Mouse (Mus musculus) heart, postnatal 14 days (tissue): ENCODE data around the gene Arhgap24. TPM values are rescaled to one million over a fixed set of nuclear protein-coding genes. Genes with fewer than 3 reads are reported as not detected.

Experiments used
- DNase-seq, 2 experiments: peaks; one replicate each; pipeline ENCODE4 v3.0.0; 2021 to 2022
- intact Hi-C: fragments of 180-260 bp; cut with DNase I; formaldehyde crosslinking; loops from one replicate; pipeline ENCODE4 v1.15.1; 2025
- total RNA-seq, 2 experiments: library from RNA; stranded (reverse); gene quantifications; 2 replicates each; pipeline ENCODE4 v1.2.3; 2021

The Arhgap24 gene
- total RNA-seq, 2 experiments from 2014 or later: 12.7 to 16.6 TPM

DNA sequence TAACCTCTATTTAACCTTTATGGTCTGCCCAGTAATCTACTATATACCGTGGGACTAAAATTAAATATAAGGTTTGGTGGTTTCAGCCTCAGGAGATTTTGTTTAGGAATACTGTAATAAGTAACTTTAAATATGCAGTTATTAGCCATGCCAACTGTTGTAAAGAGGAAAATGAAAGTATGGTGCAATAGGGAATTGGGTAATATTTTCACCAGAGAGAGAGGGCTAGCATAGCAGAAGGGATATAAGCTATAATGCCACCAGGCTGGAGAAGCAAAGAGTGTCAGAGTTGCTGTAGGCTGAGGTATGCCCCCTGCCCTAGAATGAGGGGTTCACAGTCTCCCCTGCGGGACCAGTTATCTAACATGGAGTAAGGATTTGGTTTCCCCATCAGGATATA is 90.3 kb downstream of the Arhgap24 start:
- no peak for DNase-seq
- intact Hi-C loops: no loop called here

DNA sequence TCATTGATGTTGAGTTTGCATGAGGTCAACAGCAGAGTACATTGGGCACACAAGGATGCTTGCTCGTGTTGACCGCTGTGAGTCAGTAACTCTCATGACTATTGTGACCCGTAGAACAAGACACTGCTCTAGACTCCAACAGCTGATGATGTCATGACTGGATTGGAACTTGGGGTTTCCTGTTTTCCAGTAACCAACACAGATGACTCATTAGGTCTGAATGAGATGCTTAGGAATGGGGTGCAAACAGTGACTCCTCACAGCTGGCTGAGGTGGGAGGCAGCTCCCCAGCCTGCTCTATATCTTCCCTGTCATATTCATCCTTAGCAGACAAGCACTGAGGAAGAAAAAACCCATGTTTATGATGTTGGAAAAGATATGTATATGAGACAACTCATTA is 95.6 kb downstream of the Arhgap24 start:
- intact Hi-C loops: no loop called here
- no peak for DNase-seq

GRCm38 (mm10) chr5:102577729-102578128 is 96.5 kb downstream of the Arhgap24 start:
- intact Hi-C loops: no loop called here
- DNase-seq: no peak

DNA sequence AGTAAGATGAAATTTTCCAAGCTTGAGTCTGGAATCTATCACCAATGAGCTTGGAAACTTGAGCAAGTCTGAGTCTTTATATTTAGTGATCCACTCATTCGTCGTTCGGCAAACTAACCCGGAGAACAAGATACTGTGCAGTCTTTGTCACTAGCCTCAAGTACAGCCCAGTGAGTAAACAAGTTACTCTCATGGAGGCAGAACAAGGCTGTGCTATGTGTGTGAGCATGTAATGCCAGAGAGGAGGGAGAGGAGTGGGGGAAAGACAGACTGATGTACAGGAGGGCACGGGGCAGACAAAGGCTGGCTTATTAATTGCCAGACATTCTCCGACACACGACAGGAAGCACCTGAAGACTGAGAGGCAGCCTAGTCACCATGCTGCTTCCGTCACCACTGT is 97.2 kb downstream of the Arhgap24 start:
- DNase-seq: no peak
- intact Hi-C loops: no loop called here

- intact Hi-C loops: no loop called here
Observed at GRCm38 (mm10) chr5:102582864-102583410, 101.7 kb downstream of the Arhgap24 start.

GRCm38 (mm10) chr5:102591422-102591821 is 110.2 kb downstream of the Arhgap24 start:
- intact Hi-C loops: no loop called here
- no peak for DNase-seq

More at GRCm38 (mm10) chr5:102582864-102583410, 101.7 kb downstream of the Arhgap24 start:
- no peak for DNase-seq

DNA sequence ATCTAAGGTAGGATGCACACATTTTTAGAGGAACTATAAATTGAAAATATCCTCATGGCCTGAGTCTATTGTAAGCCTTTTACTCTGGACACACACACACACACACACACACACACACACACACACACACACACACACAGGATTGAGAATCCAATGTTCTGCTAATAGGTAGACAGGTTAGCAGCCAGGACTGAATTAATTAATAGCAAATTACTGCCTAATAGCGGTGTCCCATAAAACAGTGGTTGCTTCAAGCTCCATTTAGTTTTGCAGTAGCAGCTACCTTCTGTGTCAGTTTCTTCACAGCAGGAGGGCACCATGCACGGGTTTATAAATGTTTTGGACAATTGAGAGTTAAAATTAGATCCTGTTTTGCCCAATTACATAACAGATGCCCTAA is 111.9 kb downstream of the Arhgap24 start:
- intact Hi-C loops: no loop called here
- no peak for DNase-seq

DNA sequence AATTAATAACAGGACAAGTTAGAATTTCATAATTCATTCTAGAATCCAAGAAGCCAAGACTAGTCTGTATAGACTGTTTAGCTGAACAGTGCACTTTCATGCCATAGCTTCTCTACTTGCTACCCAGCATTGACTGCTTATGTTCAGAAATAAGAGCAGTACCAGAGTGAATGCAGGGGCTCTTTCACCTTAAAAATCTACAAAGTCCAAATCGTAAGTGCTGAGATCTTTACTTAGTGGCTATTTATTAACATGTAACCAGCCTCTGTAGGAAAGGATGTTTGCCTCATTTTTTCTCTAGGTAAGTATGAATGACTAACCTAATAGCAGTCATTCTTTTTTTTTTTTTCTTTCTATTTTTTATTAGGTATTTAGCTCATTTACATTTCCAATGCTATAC is 117.9 kb downstream of the Arhgap24 start:
- DNase-seq: no peak
- intact Hi-C loops: no loop called here

GRCm38 (mm10) chr5:102613571-102613970 is 132.4 kb downstream of the Arhgap24 start:
- DNase-seq: no peak
- intact Hi-C loops: no loop called here

- DNase-seq: no peak
- intact Hi-C loops: no loop called here
Observed at GRCm38 (mm10) chr5:102614081-102614480, 132.9 kb downstream of the Arhgap24 start.

DNA sequence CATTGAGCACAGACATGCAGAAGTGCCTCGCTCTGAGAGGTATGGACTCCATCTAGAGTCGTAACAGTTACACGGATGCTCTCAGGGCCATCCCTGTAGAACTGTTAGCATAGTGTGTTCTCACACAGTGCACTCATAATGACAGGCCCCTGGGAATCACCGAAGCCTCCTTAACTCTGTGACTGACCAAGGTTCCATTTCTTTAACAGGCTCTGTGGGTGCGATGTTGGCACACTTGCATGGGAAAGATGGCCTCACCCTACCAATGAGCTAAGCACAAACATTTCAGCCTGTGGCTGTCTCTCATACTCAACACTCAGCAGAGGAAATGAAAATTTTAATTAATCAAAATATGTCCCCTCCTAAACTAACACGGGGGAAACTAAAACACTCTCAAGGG is 134.1 kb downstream of the Arhgap24 start:
- DNase-seq: no peak
- intact Hi-C loops: no loop called here

DNA sequence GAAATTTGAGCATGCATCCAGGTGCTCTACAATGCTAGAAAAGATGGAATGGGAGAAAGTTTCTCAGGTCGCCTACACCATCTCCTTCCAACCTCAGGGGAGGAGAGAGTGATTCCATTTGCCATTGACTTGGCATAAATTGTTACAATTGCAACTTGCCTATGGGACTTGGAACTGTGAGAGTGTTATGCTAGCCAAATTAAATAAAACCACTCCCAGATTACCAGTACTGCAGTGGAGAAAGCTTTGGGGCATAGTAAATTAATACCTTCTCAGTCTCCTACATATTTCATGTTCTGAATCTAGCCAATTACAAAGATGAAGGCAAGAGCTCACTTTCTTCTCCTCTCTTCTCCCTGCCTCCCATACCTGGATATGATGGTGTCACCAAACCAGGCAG is 139.8 kb downstream of the Arhgap24 start:
- intact Hi-C loops: no loop called here
- no peak for DNase-seq

GRCm38 (mm10) chr5:102623807-102624435 is 142.7 kb downstream of the Arhgap24 start:
- intact Hi-C loops: no loop called here
- peak; percentile 6 to 18 for DNase-seq

- intact Hi-C loops: no loop called here
- no peak for DNase-seq
Observed at GRCm38 (mm10) chr5:102626671-102627070, 145.5 kb downstream of the Arhgap24 start.

- intact Hi-C loops: no loop called here
- DNase-seq: peak; percentile 49 to 52
Observed at GRCm38 (mm10) chr5:102629362-102629771, 148.2 kb downstream of the Arhgap24 start.

DNA sequence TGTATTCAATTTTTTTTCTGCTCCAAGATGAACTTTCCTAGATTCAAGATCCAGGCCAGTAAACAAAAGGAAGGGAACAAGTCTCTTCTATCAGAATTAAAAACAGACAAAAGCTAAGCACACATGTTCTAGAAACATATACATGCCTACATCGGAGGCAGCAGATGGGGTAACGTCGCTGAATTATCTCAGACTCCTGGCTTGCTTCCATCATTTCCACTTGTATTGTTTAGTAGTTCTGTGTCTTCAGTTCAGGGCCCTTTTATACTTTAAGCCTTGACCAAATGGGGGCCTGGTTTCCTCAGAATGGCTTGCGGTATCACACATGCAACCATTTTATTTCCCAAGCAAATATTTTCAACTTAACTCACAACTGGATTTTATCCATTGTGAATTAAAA is 154.4 kb downstream of the Arhgap24 start:
- no peak for DNase-seq
- intact Hi-C loops: no loop called here

DNA sequence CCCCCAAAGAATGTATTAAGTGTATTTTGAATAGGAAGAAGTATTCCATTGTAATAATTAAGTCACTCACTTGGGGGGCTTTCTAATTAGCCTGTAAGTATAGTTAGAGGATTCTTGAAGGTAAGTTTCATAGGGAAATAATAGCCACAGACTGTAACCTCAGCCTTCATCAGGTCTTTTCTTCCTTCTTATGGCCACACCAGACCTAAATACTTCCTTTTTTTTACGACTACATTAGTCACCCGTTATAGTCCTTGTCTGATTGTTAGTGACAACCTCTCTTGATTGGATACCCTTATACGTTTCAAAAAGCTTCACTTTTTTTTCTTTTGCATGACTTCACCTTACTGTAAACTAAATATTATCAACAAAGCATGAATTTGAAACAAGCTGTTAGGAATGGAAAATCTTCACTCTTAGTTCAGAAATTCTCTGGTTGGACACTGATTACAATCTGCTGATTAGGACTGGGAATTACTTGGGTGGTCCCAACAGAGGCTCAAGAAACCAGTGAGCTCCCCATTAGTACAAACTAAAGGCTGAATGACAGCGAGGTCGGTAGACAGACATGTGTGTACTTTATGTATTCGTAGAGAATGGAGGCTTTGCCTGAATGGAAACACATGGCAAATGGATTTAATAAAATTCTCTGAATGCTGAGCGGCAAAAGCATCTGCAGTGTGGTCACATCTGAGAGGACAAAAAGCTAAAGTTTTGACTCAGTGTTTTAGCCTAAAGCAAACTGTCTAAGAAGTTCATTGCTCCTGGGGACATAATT is 158.8 kb downstream of the Arhgap24 start:
- intact Hi-C loops: no loop called here
- no peak for DNase-seq

- intact Hi-C loops: no loop called here
- DNase-seq: no peak
Observed at GRCm38 (mm10) chr5:102643364-102643763, 162.2 kb downstream of the Arhgap24 start.

- DNase-seq: no peak
- intact Hi-C loops: no loop called here
Observed at GRCm38 (mm10) chr5:102643820-102644219, 162.6 kb downstream of the Arhgap24 start.

DNA sequence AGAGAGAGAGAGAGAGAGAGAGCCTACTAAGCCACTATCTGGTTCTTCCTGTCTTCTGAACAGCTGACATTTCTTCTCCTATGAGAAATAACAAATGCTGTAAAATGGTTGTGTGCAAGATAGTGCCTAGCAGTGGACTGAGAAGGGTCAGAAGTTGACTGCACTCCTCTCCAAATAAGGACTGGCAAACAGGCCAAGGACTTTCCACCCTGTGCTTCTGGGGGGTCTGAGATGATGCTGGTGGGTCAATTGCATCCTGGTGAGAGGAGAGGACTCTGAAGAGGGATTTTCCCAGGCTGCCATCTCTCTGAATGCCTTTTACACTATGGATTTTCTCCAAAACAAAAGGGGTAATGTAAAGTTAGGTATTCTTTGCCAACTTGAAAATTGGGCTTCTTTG is 177.9 kb downstream of the Arhgap24 start:
- intact Hi-C loops: no loop called here

GRCm38 (mm10) chr5:102664988-102665726 is 184.0 kb downstream of the Arhgap24 start:
- DNase-seq: no peak
- intact Hi-C loops: no loop called here

More for the DNA sequence above, 177.9 kb downstream of the Arhgap24 start:
- no peak for DNase-seq
